Mouse (Mus musculus) intestine, embryonic 16.5 days (tissue): ENCODE measurements around the gene Reep1. TPM values are rescaled to one million over a fixed set of nuclear protein-coding genes. Genes with fewer than 3 reads are reported as not detected.

Experiments
- ATAC-seq: fragments of 200-750 bp; cut with Nextera tagmentation; 2 replicates; pipeline ENCODE4 v1.8.0; 2017; ENCODE audit warnings: moderate TSS enrichment, moderate library complexity
- H3K27ac ChIP-seq: fragments of 300-500 bp; sonication (generic); 2 replicates; pipeline ENCODE4 v1.5.1; 2014; ENCODE audit warnings: mild to moderate bottlenecking, low read length
- H3K27me3 ChIP-seq: fragments of 300-500 bp; sonication (generic); replicated peaks from 2 replicates; pipeline ENCODE4 v1.6.1; 2014; ENCODE audit warnings: low read length, control low read depth, mixed read lengths; ENCODE audit not compliant: control insufficient read depth, insufficient read depth
- H3K36me3 ChIP-seq: fragments of 300-500 bp; sonication (generic); 2 replicates; pipeline ENCODE4 v1.6.1; 2014; ENCODE audit warnings: low read length, control low read depth; ENCODE audit not compliant: control insufficient read depth, insufficient read depth
- H3K4me1 ChIP-seq: fragments of 300-500 bp; sonication (generic); 2 replicates; pipeline ENCODE4 v1.6.1; 2014; ENCODE audit warnings: low read length, control low read depth, mixed read lengths; ENCODE audit not compliant: control insufficient read depth, insufficient read depth
- H3K4me2 ChIP-seq: fragments of 300-500 bp; sonication (generic); 2 replicates; pipeline ENCODE4 v1.6.1; 2014; ENCODE audit warnings: low read depth, low read length, control low read depth
- H3K4me3 ChIP-seq: fragments of 300-500 bp; sonication (generic); 2 replicates; pipeline ENCODE4 v1.5.1; 2014; ENCODE audit warnings: mild to moderate bottlenecking, low read length
- H3K9ac ChIP-seq: fragments of 300-500 bp; sonication (generic); 2 replicates; pipeline ENCODE4 v1.6.1; 2014; ENCODE audit warnings: low read depth, low read length
- H3K9me3 ChIP-seq: fragments of 300-500 bp; sonication (generic); 2 replicates; pipeline ENCODE4 v1.6.1; 2016; ENCODE audit warnings: low read length, control low read depth; ENCODE audit not compliant: control insufficient read depth
- WGBS: fragments of 180-500 bp; shearing (Covaris S2); extraction: QIAGEN DNeasy Blood & Tissue Kit; methylation state at CpG from one replicate; pipeline ENCODE4 v1.1.7; 2014; 5-methylcytosine and 5-hydroxymethylcytosine counted together
- polyA plus RNA-seq: library from polyadenylated mRNA; unstranded; fragments of >200 nt; fragmentation: Nextera tagmentation; extraction: Ambion mirVana; gene quantifications from 2 replicates; pipeline ENCODE4 v1.2.1, GENCODE M21; 2015

Reep1 gene
- polyA plus RNA-seq, 1 experiment from 2014 or later: 13.5 TPM

GRCm38 (mm10) chr6:71728306-71728705 is 20.9 kb downstream of the Reep1 start:
- Histone ChIP-seq H3K4me2 (no peak overlapping the region), H3K4me1 (no peaks in the 10 kb centered on the region), H3K36me3 (no peaks in the 10 kb centered on the region), H3K4me3 (no peak overlapping the region), H3K9ac (no peak overlapping the region), H3K9me3 (no peaks in the 10 kb centered on the region), H3K27me3 (no peaks in the 10 kb centered on the region), H3K27ac (no peak overlapping the region)
- 78% methylated on average over 3 of the region's 3 CpGs for WGBS
- ATAC-seq: no peak

GRCm38 (mm10) chr6:71734910-71735599 is 27.7 kb downstream of the Reep1 start:
- ATAC-seq: no peak
- no peak overlapping the region for H3K9ac ChIP-seq
- H3K9me3 ChIP-seq: no peaks in the 10 kb centered on the region
- H3K36me3 ChIP-seq: no peaks in the 10 kb centered on the region
- WGBS: 37% methylated on average over 4 of the region's 4 CpGs
- H3K27me3 ChIP-seq: no peaks in the 10 kb centered on the region
- no peak overlapping the region for H3K4me2 ChIP-seq
- 0 out of 2 replicates have a peak, but pooled peaks cover 6% of the 10 kb centered on the region for H3K4me1 ChIP-seq
- H3K27ac ChIP-seq: no peak overlapping the region
- no peak overlapping the region for H3K4me3 ChIP-seq

- no peak overlapping the region; the same call in 1 of the 2 replicates for H3K27ac ChIP-seq
- no peak for ATAC-seq
- H3K9ac ChIP-seq: no peak overlapping the region
- no peaks in the 10 kb centered on the region for H3K36me3 ChIP-seq
- no peak overlapping the region for H3K4me2 ChIP-seq
- WGBS: 20% methylated on average over 4 of the region's 4 CpGs
- H3K4me3 ChIP-seq: no peak overlapping the region
- 0 out of 2 replicates have a peak, but pooled peaks cover 6% of the 10 kb centered on the region for H3K4me1 ChIP-seq
- no peaks in the 10 kb centered on the region for H3K9me3 ChIP-seq
- H3K27me3 ChIP-seq: no peaks in the 10 kb centered on the region
Measured at GRCm38 (mm10) chr6:71735600-71736010, 28.2 kb downstream of the Reep1 start.

GRCm38 (mm10) chr6:71736101-71736500 is 28.7 kb downstream of the Reep1 start:
- WGBS: 87% methylated on average over 5 of the region's 5 CpGs
- H3K27ac ChIP-seq: no peak overlapping the region; the same call in 1 of the 2 replicates

DNA sequence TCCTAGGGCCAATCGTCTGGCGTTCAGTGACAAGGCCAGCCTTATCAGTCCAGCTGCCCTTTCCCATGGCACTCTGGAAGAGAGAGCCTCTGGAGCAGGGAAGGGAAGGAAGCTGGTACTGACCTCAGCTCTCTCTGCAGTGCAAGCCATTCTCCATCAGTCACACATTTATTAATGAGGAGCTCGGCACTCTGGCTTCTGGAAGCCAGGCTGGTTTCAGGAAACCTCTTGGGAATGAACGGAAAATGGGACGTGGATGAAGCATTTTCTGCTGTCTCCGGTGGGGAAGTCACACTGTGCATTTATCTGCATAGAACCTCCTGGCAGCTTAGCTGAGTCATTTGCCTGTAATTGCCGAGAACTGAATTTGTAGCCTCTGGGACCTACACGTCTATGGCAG is 29.8 kb downstream of the Reep1 start:
- Histone ChIP-seq H3K27ac (no peak overlapping the region), H3K9me3 (no peaks in the 10 kb centered on the region), H3K27me3 (no peaks in the 10 kb centered on the region), H3K9ac (no peak overlapping the region), H3K4me2 (no peak overlapping the region), H3K36me3 (no peaks in the 10 kb centered on the region), H3K4me1 (peaks cover 6% of the 10 kb centered on the region; the same call in 1 of the 2 replicates), H3K4me3 (no peak overlapping the region)
- 77% methylated on average over 8 of the region's 8 CpGs for WGBS
- no peak for ATAC-seq

More at GRCm38 (mm10) chr6:71736101-71736500, 28.7 kb downstream of the Reep1 start:
- H3K4me3 ChIP-seq: no peak overlapping the region
- no peaks in the 10 kb centered on the region for H3K36me3 ChIP-seq
- no peak for ATAC-seq
- no peak overlapping the region for H3K4me2 ChIP-seq
- no peaks in the 10 kb centered on the region for H3K9me3 ChIP-seq
- H3K4me1 ChIP-seq: peaks cover 6% of the 10 kb centered on the region; the same call in 1 of the 2 replicates
- H3K27me3 ChIP-seq: no peaks in the 10 kb centered on the region
- no peak overlapping the region for H3K9ac ChIP-seq

DNA sequence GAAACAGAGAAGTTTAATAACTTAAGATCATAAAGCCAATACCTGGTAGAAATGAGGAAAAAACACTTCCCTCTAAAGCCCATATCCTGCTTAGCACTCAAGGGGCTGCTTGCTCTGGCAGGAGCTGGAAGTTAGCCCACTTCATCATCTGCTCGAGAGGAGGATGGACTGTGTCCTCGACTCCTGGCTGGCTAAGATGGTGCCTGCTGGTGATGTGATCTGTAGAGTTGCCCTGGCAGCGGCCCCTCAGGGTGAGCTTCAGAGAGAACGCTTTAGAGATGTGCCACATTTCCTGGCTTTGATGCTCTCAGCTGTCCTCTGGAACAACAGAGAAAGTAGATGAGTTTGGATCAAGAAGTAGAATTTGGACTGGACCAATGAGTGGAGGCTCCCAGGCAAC is 31.2 kb downstream of the Reep1 start:
- no peak overlapping the region for H3K27ac ChIP-seq
- no peak overlapping the region for H3K4me2 ChIP-seq
- peaks cover 6% of the 10 kb centered on the region; the same call in 1 of the 2 replicates for H3K4me1 ChIP-seq
- no peaks in the 10 kb centered on the region for H3K9me3 ChIP-seq
- ATAC-seq: no peak
- H3K36me3 ChIP-seq: no peaks in the 10 kb centered on the region
- H3K27me3 ChIP-seq: no peaks in the 10 kb centered on the region
- 69% methylated on average over 4 of the region's 4 CpGs for WGBS
- H3K9ac ChIP-seq: no peak overlapping the region
- no peak overlapping the region for H3K4me3 ChIP-seq

GRCm38 (mm10) chr6:71740921-71741320 is 33.6 kb downstream of the Reep1 start:
- no peaks in the 10 kb centered on the region for H3K9me3 ChIP-seq
- no peak overlapping the region for H3K4me2 ChIP-seq
- no peaks in the 10 kb centered on the region for H3K27me3 ChIP-seq
- 30% methylated on average over 13 of the region's 13 CpGs for WGBS
- H3K4me1 ChIP-seq: peaks cover 2% of the 10 kb centered on the region; the same call in 1 of the 2 replicates
- H3K36me3 ChIP-seq: no peaks in the 10 kb centered on the region
- no peak for ATAC-seq
- H3K27ac ChIP-seq: no peak overlapping the region
- H3K4me3 ChIP-seq: no peak overlapping the region
- H3K9ac ChIP-seq: no peak overlapping the region

DNA sequence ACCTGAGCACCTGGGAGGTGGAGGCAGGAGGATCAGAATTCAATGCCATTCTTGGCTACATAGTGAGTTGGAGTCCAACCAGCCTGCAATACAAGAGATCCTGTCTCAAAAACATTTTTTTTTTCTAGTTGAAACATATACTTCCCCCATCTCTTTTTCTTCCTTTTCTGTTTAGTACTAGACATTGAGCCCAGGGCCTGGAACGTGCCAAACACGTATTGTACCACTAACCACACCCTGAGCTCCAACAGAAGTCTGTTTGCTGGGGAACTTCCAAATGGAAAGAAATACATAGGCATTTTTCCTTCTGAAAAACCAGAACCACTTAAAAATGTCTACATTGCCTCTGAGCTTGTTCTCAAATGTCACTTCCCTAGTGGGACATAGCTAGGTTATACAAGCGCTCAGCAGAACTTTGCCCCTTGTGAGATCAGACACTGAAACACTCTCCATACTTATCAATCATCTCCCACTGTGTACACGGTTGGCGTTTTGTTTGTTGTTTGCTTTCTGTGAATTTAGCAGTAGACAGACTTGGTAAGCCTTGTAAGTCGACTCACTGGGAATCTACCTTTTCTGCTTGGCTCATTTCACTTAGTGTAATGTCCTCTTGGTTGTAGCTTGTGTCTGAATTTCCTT is 34.8 kb downstream of the Reep1 start:
- ATAC-seq: no peak
- no peak overlapping the region for H3K4me2 ChIP-seq
- H3K4me3 ChIP-seq: no peak overlapping the region
- H3K36me3 ChIP-seq: no peaks in the 10 kb centered on the region
- H3K4me1 ChIP-seq: no peaks in the 10 kb centered on the region; the same call in 1 of the 2 replicates
- no peak overlapping the region for H3K27ac ChIP-seq
- no peaks in the 10 kb centered on the region for H3K27me3 ChIP-seq
- H3K9me3 ChIP-seq: no peaks in the 10 kb centered on the region
- no peak overlapping the region for H3K9ac ChIP-seq
- 72% methylated on average over 6 of the region's 6 CpGs for WGBS

GRCm38 (mm10) chr6:71744934-71745333 is 37.6 kb downstream of the Reep1 start:
- WGBS: 80% methylated on average over 6 of the region's 6 CpGs

More at GRCm38 (mm10) chr6:71744934-71745333, 37.6 kb downstream of the Reep1 start:
- no peaks in the 10 kb centered on the region for H3K9me3 ChIP-seq
- ATAC-seq: no peak
- H3K4me3 ChIP-seq: no peak overlapping the region
- H3K36me3 ChIP-seq: no peaks in the 10 kb centered on the region
- H3K27me3 ChIP-seq: no peaks in the 10 kb centered on the region
- no peaks in the 10 kb centered on the region; the same call in 1 of the 2 replicates for H3K4me1 ChIP-seq
- no peak overlapping the region for H3K9ac ChIP-seq
- no peak overlapping the region for H3K27ac ChIP-seq
- H3K4me2 ChIP-seq: no peak overlapping the region
